Mouse (Mus musculus) MEL (cell line): ENCODE data around the gene Cd5.

ENCODE experiments used
- CHD2 ChIP-seq: IDR thresholded peaks from 2 replicates; pipeline ENCODE4 v1.6.1; 2011; ENCODE audit warnings: low read length, improper control_type of control experiment
- CTCF ChIP-seq, 3 experiments: IDR thresholded peaks in 2 of 3; conservative IDR thresholded peaks in 1 of 3; 2 replicates each; pipeline ENCODE4 v1.5.1; 2011 to 2012; ENCODE audit warnings: low read length in 3 of 3, low read depth in 2 of 3, mild to moderate bottlenecking in 2 of 3, improper control_type of control experiment in 1 of 3, inconsistent platforms in 1 of 3, mixed read lengths in 1 of 3, moderate library complexity in 1 of 3; ENCODE audit not compliant: control insufficient read depth in 1 of 3, insufficient read depth in 1 of 3, poor library complexity in 1 of 3, severe bottlenecking in 1 of 3
- E2F4 ChIP-seq: IDR thresholded peaks from 2 replicates; pipeline ENCODE4 v1.6.1; 2011; ENCODE audit warnings: low read depth, low read length, improper control_type of control experiment, borderline replicate concordance
- ELF1 ChIP-seq: IDR thresholded peaks from 2 replicates; pipeline ENCODE4 v1.6.1; 2014; ENCODE audit warnings: low read depth, mild to moderate bottlenecking, inconsistent platforms, low read length, improper control_type of control experiment, moderate library complexity
- EP300 ChIP-seq, 2 experiments: IDR thresholded peaks; 2 replicates each; pipeline ENCODE4 v1.6.1; 2011; ENCODE audit warnings: improper control_type of control experiment in 2 of 2, low read length in 2 of 2, low read depth in 1 of 2, mild to moderate bottlenecking in 1 of 2
- KAT2A ChIP-seq: conservative IDR thresholded peaks from 2 replicates; pipeline ENCODE4 v1.6.1; 2012; ENCODE audit warnings: low read depth, low read length, improper control_type of control experiment, inconsistent platforms
- MAFK ChIP-seq: IDR thresholded peaks from 2 replicates; pipeline ENCODE4 v1.6.1; 2011; ENCODE audit warnings: low read depth, mild to moderate bottlenecking, low read length, improper control_type of control experiment, borderline replicate concordance
- MAX ChIP-seq: IDR thresholded peaks from 2 replicates; pipeline ENCODE4 v1.6.1; 2011; ENCODE audit warnings: low read length, improper control_type of control experiment
- MEF2A ChIP-seq: IDR thresholded peaks from 2 replicates; pipeline ENCODE4 v1.6.1; 2014; ENCODE audit warnings: low read depth, mild to moderate bottlenecking, inconsistent platforms, low read length, improper control_type of control experiment; ENCODE audit not compliant: poor library complexity, insufficient replicate concordance, severe bottlenecking; ENCODE audit errors: extremely low read depth
- MYB ChIP-seq: IDR thresholded peaks from 2 replicates; pipeline ENCODE4 v1.6.1; 2011; ENCODE audit warnings: mild to moderate bottlenecking, low read depth, low read length, improper control_type of control experiment
- SIN3A ChIP-seq: IDR thresholded peaks from 2 replicates; pipeline ENCODE4 v1.6.1; 2012; ENCODE audit warnings: low read length, improper control_type of control experiment, inconsistent platforms

DNA sequence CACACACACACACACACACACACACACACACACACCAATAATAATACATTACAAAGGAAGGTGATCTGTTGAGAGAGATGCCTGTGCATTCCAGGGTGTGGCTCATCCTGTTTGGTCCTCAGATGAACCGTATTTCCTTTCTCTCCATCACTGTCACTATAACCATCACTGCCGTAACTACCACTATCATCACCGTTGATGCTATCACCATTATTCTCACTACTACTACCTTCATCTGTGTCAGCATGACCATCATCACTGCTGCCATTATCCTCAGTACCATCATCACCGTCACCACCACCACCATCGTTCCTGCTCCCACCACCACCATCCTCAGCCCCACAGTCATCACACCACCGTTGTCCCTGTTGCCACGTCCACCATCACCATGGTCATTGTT, 6.8 kb downstream of the Cd5 start:
- no peak for TF ChIP-seq SIN3A
- no peak for TF ChIP-seq CHD2
- no peak for TF ChIP-seq CTCF (IDR thresholded peaks at IDR 0.05 in 2 of 3, conservative IDR thresholded peaks at IDR 0.05 in 1 of 3; ENCODE audit: control insufficient read depth in 1 of 3, insufficient read depth in 1 of 3, low read depth in 2 of 3, low read length in 3 of 3, poor library complexity in 1 of 3, severe bottlenecking in 1 of 3)
- TF ChIP-seq MEF2A, result no peak
- no peak for TF ChIP-seq E2F4
- no peak for TF ChIP-seq MAFK
- TF ChIP-seq MAX, result no peak
- TF ChIP-seq EP300 (IDR thresholded peaks at IDR 0.05; ENCODE audit: low read depth in 1 of 2, low read length in 2 of 2), result no peak
- TF ChIP-seq MYB, result no peak
- TF ChIP-seq ELF1, result no peak
- no peak for TF ChIP-seq KAT2A
